14 mouse cellular contexts compared by ENCODE assay signal in genomic region chr4:115881183-115881582, GRCm38 (mm10). TPM values are rescaled to one million over a fixed set of nuclear protein-coding genes. Genes with fewer than 3 reads are reported as not detected.
A peak's percentile ranks its signal among the peaks of the same experiment; 100 is the strongest.
DNase-seq lines count a peak whose midpoint lies in the region; ATAC-seq and TF ChIP-seq lines count a peak whose summit lies in the region.
"Had no signal": no experiment of that assay in that cellular context is flagged by ENCODE, and none has a peak within 500 bp of the region (broad histone marks: within the 10 kb centered on the region; RNA-seq: fewer than 3 reads in every experiment).

No protein-coding gene starts in this region.

- 0 out of 2 replicates have a peak overlapping the region, but pooled peaks have one; percentile 1 for H3K27ac ChIP-seq in forebrain, embryonic 11.5 days (ENCODE audit: low read depth, low read length)
- H3K27ac ChIP-seq in midbrain, embryonic 15.5 days = peak overlapping the region; percentile 68

- H3K27me3 ChIP-seq in forebrain, embryonic 11.5 days (ENCODE audit: control insufficient read depth, insufficient read depth, low read length) = no peaks in the 10 kb centered on the region
- no peaks in the 10 kb centered on the region; the same call in 1 of the 2 replicates for H3K27me3 ChIP-seq in midbrain, embryonic 15.5 days (replicated peaks)

- 0% methylated on average over 1 of the region's 1 CpGs for WGBS in forebrain, embryonic 11.5 days
- 0% methylated on average over 1 of the region's 1 CpGs for WGBS in midbrain, embryonic 15.5 days

- H3K9me3 ChIP-seq in forebrain, embryonic 11.5 days (ENCODE audit: control insufficient read depth, low read length) = no peaks in the 10 kb centered on the region
- no peaks in the 10 kb centered on the region for H3K9me3 ChIP-seq in midbrain, embryonic 15.5 days

- H3K9ac ChIP-seq in forebrain, embryonic 11.5 days (ENCODE audit: low read length) = no peak overlapping the region
- no peak overlapping the region for H3K9ac ChIP-seq in midbrain, embryonic 15.5 days

- no peak overlapping the region for H3K4me2 ChIP-seq in forebrain, embryonic 11.5 days (ENCODE audit: low read depth, low read length, severe bottlenecking)
- H3K4me2 ChIP-seq in midbrain, embryonic 15.5 days = peak overlapping the region; percentile 14; the same call in 1 of the 2 replicates
- H3K4me2 ChIP-seq: heart, embryonic 11.5 days had no signal

- TF ChIP-seq CTCF in brain, embryonic 14.5 days (IDR thresholded peaks at IDR 0.05; ENCODE audit: borderline replicate concordance, extremely low read depth, insufficient read depth, insufficient read length) = no peak

- no peaks in the 10 kb centered on the region for H3K36me3 ChIP-seq in forebrain, embryonic 11.5 days (ENCODE audit: control insufficient read depth, insufficient read depth, low read length)
- no peaks in the 10 kb centered on the region for H3K36me3 ChIP-seq in midbrain, embryonic 15.5 days (replicated peaks)

- H3K4me1 ChIP-seq in forebrain, embryonic 11.5 days (replicated peaks; ENCODE audit: control insufficient read depth, insufficient read depth, low read length) = peaks cover 22% of the 10 kb centered on the region
- H3K4me1 ChIP-seq in midbrain, embryonic 15.5 days = peaks cover 57% of the 10 kb centered on the region

- DNase-seq in brain, embryonic 14.5 days (ENCODE audit: low read depth) = peak; percentile 90
- peak; percentile 65 for DNase-seq in forebrain, embryonic 11.5 days (ENCODE audit: low spot score)
- peak; percentile 32 to 54 for DNase-seq in layer of hippocampus, adult 18-20 months (ENCODE audit: low spot score in 2 of 2)
- no peak for DNase-seq in kidney, postnatal 4 days
- DNase-seq in heart, adult 9 months (ENCODE audit: low spot score in 2 of 2) = no peak
- DNase-seq in kidney, adult 18-20 months = no peak
- DNase-seq: cerebellum, adult 18-20 months; lung, postnatal 36 days; thymus, adult 18-20 months had no signal

- no peak for TF ChIP-seq POLR2A in brain, embryonic 14.5 days (IDR thresholded peaks at IDR 0.05; ENCODE audit: borderline replicate concordance, extremely low read depth, insufficient read depth, insufficient read length, poor library complexity, severe bottlenecking)

- H3K4me3 ChIP-seq in forebrain, embryonic 11.5 days (ENCODE audit: low read depth, low read length) = no peak overlapping the region
- no peak overlapping the region for H3K4me3 ChIP-seq in midbrain, embryonic 15.5 days

- peak; percentile 47; the same call in 1 of the 2 replicates for ATAC-seq in forebrain, embryonic 11.5 days (replicated peaks; ENCODE audit: low FRiP score)
- peak; percentile 59 for ATAC-seq in midbrain, embryonic 15.5 days (replicated peaks)
- no peak for ATAC-seq in activated CD4-positive, CD25-positive, alpha-beta regulatory T cell, adult 4 months
- ATAC-seq: intestine, postnatal 0 days had no signal

RNA-seq across cellular contexts. Expression of gene Kncn, which starts 3.0 kb away (rescaled TPM):
- 0.10 and 0.18 TPM in 2 replicates for polyA plus RNA-seq in brain, embryonic 14.5 days (2012; rRNA removed)
- not detected in 2 replicates for polyA plus RNA-seq in forebrain, embryonic 11.5 days (2014; fragmentation: Nextera tagmentation; extraction: Ambion mirVana)
- under 1 TPM in 1 of 2 experiments, not detected in 1; 0.30 TPM for total RNA-seq in layer of hippocampus, adult 18-20 months (2021)
- 0.17 TPM in 1 of 2 replicates, not detected in the other for polyA plus RNA-seq in midbrain, embryonic 15.5 days (2015; fragmentation: Nextera tagmentation; extraction: Ambion mirVana)
- polyA plus RNA-seq in activated CD4-positive, CD25-positive, alpha-beta regulatory T cell, adult 4 months (2017; shearing (Covaris generic)) = not detected
- polyA plus RNA-seq: heart, embryonic 11.5 days; intestine, postnatal 0 days; limb, embryonic 14.5 days had no signal

RNA-seq across cellular contexts. Expression of gene 6430628N08Rik, which starts 9.3 kb away (rescaled TPM):
- 0.08 TPM in 1 of 2 replicates, not detected in the other for polyA plus RNA-seq in brain, embryonic 14.5 days (2012; rRNA removed)
- polyA plus RNA-seq in forebrain, embryonic 11.5 days (2014; fragmentation: Nextera tagmentation; extraction: Ambion mirVana) = not detected in 2 replicates
- under 1 TPM in 1 of 2 experiments, not detected in 1; 0.20 TPM for total RNA-seq in layer of hippocampus, adult 18-20 months (2021)
- 0.27 and 0.28 TPM in 2 replicates for polyA plus RNA-seq in midbrain, embryonic 15.5 days (2015; fragmentation: Nextera tagmentation; extraction: Ambion mirVana)
- polyA plus RNA-seq in activated CD4-positive, CD25-positive, alpha-beta regulatory T cell, adult 4 months (2017; shearing (Covaris generic)) = not detected
- polyA plus RNA-seq: heart, embryonic 11.5 days; intestine, postnatal 0 days; limb, embryonic 14.5 days had no signal

RNA-seq across cellular contexts. Expression of gene Mknk1, which starts 42.2 kb away (rescaled TPM):
- 37.3 and 52.9 TPM in 2 replicates for polyA plus RNA-seq in brain, embryonic 14.5 days (2012; rRNA removed)
- polyA plus RNA-seq in forebrain, embryonic 11.5 days (2014; fragmentation: Nextera tagmentation; extraction: Ambion mirVana) = 21.9 and 25.8 TPM in 2 replicates
- total RNA-seq in layer of hippocampus, adult 18-20 months (2021) = 10 to 100 TPM; 40.4 to 45.2 TPM
- polyA plus RNA-seq in midbrain, embryonic 15.5 days (2015; fragmentation: Nextera tagmentation; extraction: Ambion mirVana) = 25.9 and 27.5 TPM in 2 replicates
- 10 to 100 TPM; 30.7 to 46.8 TPM for polyA plus RNA-seq in activated CD4-positive, CD25-positive, alpha-beta regulatory T cell, adult 4 months (2017; shearing (Covaris generic))

RNA-seq across cellular contexts. Expression of gene Mob3c, which starts 53.3 kb away (rescaled TPM):
- polyA plus RNA-seq in brain, embryonic 14.5 days (2012; rRNA removed) = 7.1 and 7.7 TPM in 2 replicates
- 3.1 and 5.0 TPM in 2 replicates for polyA plus RNA-seq in forebrain, embryonic 11.5 days (2014; fragmentation: Nextera tagmentation; extraction: Ambion mirVana)
- total RNA-seq in layer of hippocampus, adult 18-20 months (2021) = 1 to 10 TPM; 4.0 to 6.5 TPM
- 5.6 and 6.5 TPM in 2 replicates for polyA plus RNA-seq in midbrain, embryonic 15.5 days (2015; fragmentation: Nextera tagmentation; extraction: Ambion mirVana)
- polyA plus RNA-seq in activated CD4-positive, CD25-positive, alpha-beta regulatory T cell, adult 4 months (2017; shearing (Covaris generic)) = 10 to 100 TPM in 1 of 2 experiments, 1 to 10 TPM in 1; 10.0 to 13.4 TPM

RNA-seq across cellular contexts. Expression of gene Dmbx1, which starts 58.5 kb away (rescaled TPM):
- 4.8 and 9.5 TPM in 2 replicates for polyA plus RNA-seq in brain, embryonic 14.5 days (2012; rRNA removed)
- polyA plus RNA-seq in forebrain, embryonic 11.5 days (2014; fragmentation: Nextera tagmentation; extraction: Ambion mirVana) = 0.35 and 0.48 TPM in 2 replicates
- total RNA-seq in layer of hippocampus, adult 18-20 months (2021) = not detected
- 10.9 and 12.7 TPM in 2 replicates for polyA plus RNA-seq in midbrain, embryonic 15.5 days (2015; fragmentation: Nextera tagmentation; extraction: Ambion mirVana)
- not detected for polyA plus RNA-seq in activated CD4-positive, CD25-positive, alpha-beta regulatory T cell, adult 4 months (2017; shearing (Covaris generic))
- polyA plus RNA-seq: heart, embryonic 11.5 days; intestine, postnatal 0 days had no signal

Comparison
In these comparisons a context has a peak if more than half of its experiments do, and no peak if none do; other contexts are left out.
1. DNase-seq: peak in brain, embryonic 14.5 days (single experiment), forebrain, embryonic 11.5 days (single experiment) and layer of hippocampus, adult 18-20 months (2 of 2); none in kidney, postnatal 4 days (0 of 2), heart, adult 9 months (0 of 2) and kidney, adult 18-20 months (single experiment).